Mouse (Mus musculus): Measurements from ENCODE around the gene 2300009A05Rik.

The 2300009A05Rik gene

DNA sequence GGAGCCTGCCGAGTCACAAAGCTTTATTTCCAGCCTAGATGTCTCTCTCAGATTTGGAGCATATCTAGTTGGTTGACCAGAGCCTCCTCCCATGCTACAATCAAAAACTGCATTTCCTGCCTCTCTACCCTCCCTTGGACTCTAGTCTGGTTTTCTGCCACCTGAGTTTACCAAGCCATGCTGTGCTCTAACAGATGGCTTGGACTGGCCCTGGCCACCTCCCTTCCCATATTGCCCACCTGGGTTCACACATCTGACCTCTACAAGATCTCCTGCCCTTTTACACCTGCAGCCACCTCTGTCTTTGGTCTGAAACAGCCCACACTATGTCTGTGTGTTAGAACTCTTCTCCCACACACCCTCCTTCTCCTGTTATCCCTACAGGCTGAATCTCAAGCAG is 50.9 kb downstream of the 2300009A05Rik start:
- no peak for DNase-seq (ENCODE audit: low spot score in 2 of 2)

DNA sequence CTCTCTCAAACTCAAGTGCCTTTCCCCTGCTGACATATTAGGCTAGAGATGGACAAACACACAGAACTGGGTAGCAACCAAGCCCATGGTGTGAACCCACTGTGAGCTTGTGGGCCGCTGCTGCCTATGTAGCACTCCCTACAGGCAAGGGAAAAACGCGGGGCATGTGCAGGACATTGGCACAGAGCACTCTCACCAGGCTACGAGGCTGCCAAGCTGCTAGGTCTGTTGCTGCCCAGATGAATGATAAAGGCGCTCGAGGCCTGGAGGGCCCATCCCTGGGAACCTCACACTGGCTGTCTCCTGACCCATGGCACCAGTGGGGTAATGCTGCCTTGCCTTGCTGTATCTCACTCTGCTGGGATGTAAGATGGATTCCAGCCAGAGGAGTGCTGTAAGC is 53.0 kb downstream of the 2300009A05Rik start:
- DNase-seq (ENCODE audit: low spot score in 2 of 2): no peak

All from cerebellum, postnatal 4 days (tissue).